Mouse (Mus musculus) liver, adult (tissue): ENCODE data around the gene Prrg4.

ENCODE experiments used
- GATA4 ChIP-seq: IDR thresholded peaks from 2 replicates; pipeline ENCODE4 v1.6.1; 2014; ENCODE audit warnings: mild to moderate bottlenecking, low read length; ENCODE audit not compliant: insufficient replicate concordance

Prrg4 gene

GRCm38 (mm10) chr2:104849276-104849990 lies at the start of gene Prrg4:
Prrg4 (minus strand) TSS chr2:104849876.
- TF ChIP-seq GATA4, result no peak

GRCm38 (mm10) chr2:104887882-104888566 lies 38.3 kb upstream of the Prrg4 start:
- TF ChIP-seq GATA4, result no peak

- TF ChIP-seq GATA4, result no peak
Measured at GRCm38 (mm10) chr2:104886109-104886508, 36.4 kb upstream of the Prrg4 start.

- TF ChIP-seq GATA4, result no peak
Measured at GRCm38 (mm10) chr2:104878794-104879193, 29.1 kb upstream of the Prrg4 start.

- no peak for TF ChIP-seq GATA4
Measured at GRCm38 (mm10) chr2:104869101-104869500, 19.4 kb upstream of the Prrg4 start.

DNA sequence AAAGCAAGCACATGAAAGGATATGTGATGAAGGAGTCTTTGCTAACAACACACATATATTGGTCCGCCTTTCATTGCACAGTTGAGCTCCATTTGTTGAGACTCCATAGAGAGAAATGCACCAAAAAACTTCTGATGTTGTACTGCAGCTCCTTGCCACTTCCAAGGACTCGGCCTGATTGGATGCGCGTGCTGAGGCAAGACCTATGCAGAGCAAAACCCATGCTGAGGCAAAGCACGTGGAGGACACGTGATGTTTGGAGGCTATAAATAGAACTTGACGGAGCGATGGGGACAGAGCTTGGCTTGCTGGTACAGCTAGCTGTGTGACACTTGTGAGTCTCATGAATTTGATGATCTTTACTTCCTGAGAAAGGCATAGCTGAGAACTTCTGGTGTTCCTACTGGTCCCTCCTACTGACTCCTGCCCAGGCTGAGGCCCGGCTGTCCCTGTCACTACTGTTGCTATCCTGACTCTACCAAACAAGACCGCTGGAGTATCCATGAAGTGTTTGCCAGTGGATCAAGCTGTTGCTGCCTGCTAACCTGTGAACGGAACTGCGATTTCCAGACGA lies 17.7 kb upstream of the Prrg4 start, which contains the start of gene Ccdc73:
TSS of gene Ccdc73 (plus strand) at position 524 of the 574 bp plus-strand sequence.
- no peak for TF ChIP-seq GATA4

DNA sequence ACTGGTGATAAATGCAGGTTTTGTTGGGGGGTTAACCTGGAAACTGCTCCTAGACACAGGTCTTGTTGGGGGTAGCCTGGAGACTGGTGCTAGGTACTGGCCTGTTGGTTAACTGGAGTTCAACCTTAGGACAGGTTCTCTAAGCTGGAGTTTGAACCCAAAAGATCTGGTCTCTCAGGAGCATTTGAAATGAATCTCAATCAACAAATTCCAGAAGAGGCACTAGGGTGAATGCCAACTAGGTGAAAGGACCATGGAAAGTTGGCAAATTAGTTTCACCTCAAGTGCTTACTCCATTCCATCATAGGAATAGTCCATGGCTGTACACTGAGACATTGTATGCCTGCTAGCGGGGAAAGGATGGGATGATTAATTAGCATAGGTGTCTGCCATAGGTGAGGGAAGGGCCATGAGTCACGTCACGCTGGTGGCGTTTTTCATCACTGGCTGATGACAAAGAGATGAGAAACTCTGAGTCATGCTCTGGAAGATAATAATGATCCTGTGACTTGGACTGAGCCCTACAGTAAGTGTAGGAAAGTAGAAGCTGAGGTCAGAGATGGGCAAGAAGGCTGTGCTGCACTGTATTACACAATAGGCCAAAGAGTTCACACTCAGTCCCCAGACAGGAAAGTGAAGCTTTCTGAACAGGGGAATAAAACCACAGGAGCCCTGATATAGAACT lies 14.6 kb upstream of the Prrg4 start:
- TF ChIP-seq GATA4, result no peak

DNA sequence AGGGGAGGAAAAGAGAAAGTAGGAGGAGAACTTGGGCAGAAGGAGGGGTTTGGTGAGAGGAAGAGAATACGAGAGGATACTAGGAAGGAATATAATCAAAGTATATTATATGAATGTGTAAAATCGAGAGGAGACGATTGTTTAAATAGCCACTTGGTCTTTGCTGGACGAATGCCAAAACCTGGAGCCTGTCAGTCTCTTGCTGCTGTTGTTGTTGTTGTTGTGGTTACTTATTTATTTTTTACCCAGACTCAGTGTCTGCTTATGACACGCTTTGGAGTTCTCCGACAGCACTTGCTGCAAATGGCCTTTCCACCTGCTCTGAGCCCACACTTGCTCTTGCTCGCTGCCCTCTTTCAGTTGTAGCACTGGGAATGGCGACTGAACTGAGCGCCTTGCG lies 10.8 kb upstream of the Prrg4 start:
- TF ChIP-seq GATA4, result no peak

- no peak for TF ChIP-seq GATA4
Measured at GRCm38 (mm10) chr2:104859060-104859459, 9.4 kb upstream of the Prrg4 start.

GRCm38 (mm10) chr2:104856218-104856617 lies 6.5 kb upstream of the Prrg4 start:
- TF ChIP-seq GATA4, result no peak

DNA sequence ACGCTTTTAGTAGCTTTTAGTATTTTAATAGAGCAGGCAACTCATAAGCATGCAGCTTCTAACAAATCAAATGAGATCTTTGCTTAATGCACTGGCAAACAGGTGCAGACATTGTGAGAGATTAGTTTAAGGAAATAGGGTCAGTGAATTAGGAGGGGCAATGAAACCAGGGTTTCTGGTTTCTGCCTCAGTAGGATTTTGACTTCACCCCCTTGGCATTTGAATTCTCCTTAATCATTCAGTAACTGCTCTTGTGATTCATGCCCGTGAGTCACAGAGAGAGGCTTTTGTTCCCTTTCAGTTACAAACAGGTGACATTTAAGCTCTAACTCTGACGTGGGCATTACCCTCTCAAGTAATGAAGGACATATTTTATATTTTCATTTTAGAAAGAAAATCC lies 6.1 kb upstream of the Prrg4 start:
- no peak for TF ChIP-seq GATA4

- no peak for TF ChIP-seq GATA4
Measured at GRCm38 (mm10) chr2:104854836-104855235, 5.2 kb upstream of the Prrg4 start.

DNA sequence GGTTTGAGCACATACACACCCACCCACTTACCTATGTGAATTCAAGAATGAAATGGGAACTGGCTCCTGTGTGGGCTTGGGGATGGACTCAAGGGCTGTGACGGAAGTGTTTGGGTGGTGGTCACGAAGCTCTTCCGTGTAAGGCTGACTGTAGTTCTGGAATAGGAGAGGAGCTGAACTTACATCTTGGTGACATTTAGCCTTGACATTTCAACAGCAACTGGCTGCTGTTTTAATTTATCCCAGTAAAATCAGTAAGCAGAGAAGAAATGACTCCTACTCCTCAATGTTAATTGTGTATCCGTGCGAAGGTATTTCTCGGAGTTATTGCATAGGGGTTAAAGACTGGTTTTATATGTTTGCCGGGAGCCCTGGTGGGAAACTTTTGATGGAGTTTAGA lies 2.9 kb upstream of the Prrg4 start:
- no peak for TF ChIP-seq GATA4

DNA sequence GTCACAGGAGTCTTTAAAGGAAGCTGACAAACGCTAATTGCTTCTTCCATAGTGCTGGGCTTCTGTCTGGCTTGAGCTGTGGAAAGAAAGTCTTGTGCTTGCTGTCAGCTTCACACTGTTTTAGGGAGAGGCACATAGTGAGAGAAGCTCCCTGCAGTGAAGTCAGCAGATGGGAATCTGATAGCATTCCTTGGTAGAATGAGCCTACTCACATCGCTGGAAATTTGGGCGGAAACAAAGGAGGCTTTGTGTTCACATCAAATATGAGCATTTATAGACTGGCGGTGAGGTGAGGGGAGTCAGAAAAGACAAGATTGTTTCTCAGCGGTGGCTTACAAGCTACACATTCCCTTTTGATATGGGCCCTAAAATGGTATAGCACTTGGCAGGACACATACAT lies 2.0 kb upstream of the Prrg4 start:
- TF ChIP-seq GATA4, result no peak

DNA sequence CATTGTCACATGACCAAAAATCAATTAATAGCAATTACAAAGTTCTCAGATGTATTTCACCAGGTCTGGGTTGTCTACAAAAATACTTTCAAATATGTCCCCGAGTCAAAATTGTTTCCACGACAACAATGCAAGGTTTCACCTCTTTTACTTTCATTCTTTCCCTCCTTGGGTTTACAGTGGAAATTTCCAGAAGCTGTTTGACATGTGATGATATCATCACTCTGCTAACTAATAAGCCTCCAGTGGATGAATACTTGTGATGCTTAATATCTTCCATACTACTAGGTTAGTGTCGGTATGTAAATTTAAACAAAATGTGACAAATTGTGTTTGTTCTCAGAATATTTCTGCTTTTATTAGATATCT lies 299 bp upstream of the Prrg4 start:
- TF ChIP-seq GATA4, result no peak
